Mouse (Mus musculus) thymus, postnatal 25 days (tissue): ENCODE results near the gene Bpifb4.

Experiments used
- DNase-seq: peaks from one replicate; pipeline ENCODE4 v3.0.0; 2022

The Bpifb4 gene

GRCm38 (mm10) chr2:153937843-153938242 lies at the start of gene Bpifb4:
TSS of gene Bpifb4 (plus strand) at chr2:153938212.
- DNase-seq = no peak

GRCm38 (mm10) chr2:153899111-153899510 lies 38.9 kb upstream of the Bpifb4 start:
- DNase-seq = no peak

GRCm38 (mm10) chr2:153900088-153900487 lies 37.9 kb upstream of the Bpifb4 start, which contains the start of gene Bpifb6:
TSS of gene Bpifb6 (plus strand) at chr2:153900388.
- DNase-seq = no peak

GRCm38 (mm10) chr2:153902726-153903125 lies 35.3 kb upstream of the Bpifb4 start:
- no peak for DNase-seq

GRCm38 (mm10) chr2:153906626-153907025 lies 31.4 kb upstream of the Bpifb4 start:
- DNase-seq = no peak

- no peak for DNase-seq
Observed at GRCm38 (mm10) chr2:153914151-153914550, 23.9 kb upstream of the Bpifb4 start.

- DNase-seq = no peak
Observed at GRCm38 (mm10) chr2:153917930-153918329, 20.1 kb upstream of the Bpifb4 start, which contains the start of gene Bpifb3. TSS of gene Bpifb3 (plus strand) at chr2:153918230.

- no peak for DNase-seq
Observed at GRCm38 (mm10) chr2:153921246-153921645, 16.8 kb upstream of the Bpifb4 start.

- peak; percentile 49 for DNase-seq
Observed at GRCm38 (mm10) chr2:153929871-153930413, 8.1 kb upstream of the Bpifb4 start.

GRCm38 (mm10) chr2:153931125-153931524 lies 6.9 kb upstream of the Bpifb4 start:
- no peak for DNase-seq

GRCm38 (mm10) chr2:153933311-153933710 lies 4.7 kb upstream of the Bpifb4 start:
- DNase-seq = no peak

GRCm38 (mm10) chr2:153935348-153935747 lies 2.7 kb upstream of the Bpifb4 start:
- DNase-seq = no peak

- peak; percentile 52 for DNase-seq
Observed at GRCm38 (mm10) chr2:153943537-153943936, 5.5 kb downstream of the Bpifb4 start.

- no peak for DNase-seq
Observed at GRCm38 (mm10) chr2:153944567-153944966, 6.6 kb downstream of the Bpifb4 start.

GRCm38 (mm10) chr2:153952897-153953296 lies 14.9 kb downstream of the Bpifb4 start:
- peak; percentile 55 for DNase-seq

GRCm38 (mm10) chr2:153953836-153954235 lies 15.8 kb downstream of the Bpifb4 start:
- peak; percentile 48 for DNase-seq

- no peak for DNase-seq
Observed at GRCm38 (mm10) chr2:153962821-153963331, 24.9 kb downstream of the Bpifb4 start.

- no peak for DNase-seq
Observed at GRCm38 (mm10) chr2:153963334-153963733, 25.3 kb downstream of the Bpifb4 start.

GRCm38 (mm10) chr2:153970221-153970620 lies 32.2 kb downstream of the Bpifb4 start:
- DNase-seq = no peak

GRCm38 (mm10) chr2:153974582-153974981 lies 36.6 kb downstream of the Bpifb4 start, which contains the start of gene Bpifa6:
TSS of gene Bpifa6 (plus strand) at chr2:153974945.
- DNase-seq = no peak

- DNase-seq = peak; percentile 50
Observed at GRCm38 (mm10) chr2:153995770-153996169, 57.8 kb downstream of the Bpifb4 start.

- no peak for DNase-seq
Observed at GRCm38 (mm10) chr2:154000501-154000900, 62.5 kb downstream of the Bpifb4 start.

GRCm38 (mm10) chr2:154001056-154001455 lies 63.0 kb downstream of the Bpifb4 start:
- no peak for DNase-seq

GRCm38 (mm10) chr2:154004456-154004855 lies 66.4 kb downstream of the Bpifb4 start:
- DNase-seq = no peak

- DNase-seq = no peak
Observed at GRCm38 (mm10) chr2:154005094-154005493, 67.1 kb downstream of the Bpifb4 start.
